Mouse (Mus musculus): ENCODE results near the gene Nr1d1.

Gene Nr1d1

GRCm38 (mm10) chr11:98753264-98753663 is 21.9 kb downstream of the Nr1d1 start:
- in situ Hi-C loops (cut with MboI, MseI): no loop called here

GRCm38 (mm10) chr11:98752562-98753140 is 22.5 kb downstream of the Nr1d1 start:
- in situ Hi-C loops (cut with MboI, MseI): no loop called here

- in situ Hi-C loops (cut with MboI, MseI): no loop called here
Observed at GRCm38 (mm10) chr11:98751221-98751782, 23.8 kb downstream of the Nr1d1 start.

- in situ Hi-C loops (cut with MboI, MseI): no loop called here
Observed at GRCm38 (mm10) chr11:98750351-98751201, 24.6 kb downstream of the Nr1d1 start.

- in situ Hi-C loops (cut with MboI, MseI): no loop called here
Observed at GRCm38 (mm10) chr11:98749716-98750115, 25.4 kb downstream of the Nr1d1 start.

GRCm38 (mm10) chr11:98748506-98749416 is 26.4 kb downstream of the Nr1d1 start:
- in situ Hi-C loops (cut with MboI, MseI): no loop called here

- in situ Hi-C loops (cut with MboI, MseI): no loop called here
Observed at GRCm38 (mm10) chr11:98747804-98748505, 27.2 kb downstream of the Nr1d1 start.

GRCm38 (mm10) chr11:98746855-98747693 is 28.1 kb downstream of the Nr1d1 start:
- in situ Hi-C loops (cut with MboI, MseI): no loop called here

GRCm38 (mm10) chr11:98745932-98746853 is 28.9 kb downstream of the Nr1d1 start:
- in situ Hi-C loops (cut with MboI, MseI): no loop called here

- in situ Hi-C loops (cut with MboI, MseI): no loop called here
Observed at GRCm38 (mm10) chr11:98744456-98745019, 30.6 kb downstream of the Nr1d1 start.

GRCm38 (mm10) chr11:98743655-98744345 is 31.3 kb downstream of the Nr1d1 start:
- in situ Hi-C loops (cut with MboI, MseI): no loop called here

GRCm38 (mm10) chr11:98742397-98743291 is 32.5 kb downstream of the Nr1d1 start:
- in situ Hi-C loops (cut with MboI, MseI): no loop called here

GRCm38 (mm10) chr11:98741622-98742396 is 33.3 kb downstream of the Nr1d1 start:
- in situ Hi-C loops (cut with MboI, MseI): no loop called here

- in situ Hi-C loops (cut with MboI, MseI): no loop called here
Observed at GRCm38 (mm10) chr11:98741051-98741620, 34.0 kb downstream of the Nr1d1 start.

- in situ Hi-C loops (cut with MboI, MseI): no loop called here
Observed at GRCm38 (mm10) chr11:98740393-98741050, 34.6 kb downstream of the Nr1d1 start, which contains the start of gene Thra. Thra (plus strand) TSS chr11:98740638.

Data from regulatory T cell (primary cell).